27 mouse cellular contexts compared by ENCODE assay signal in genomic region chr10:108657669-108658068, GRCm38 (mm10). TPM values are rescaled to one million over a fixed set of nuclear protein-coding genes. Genes with fewer than 3 reads are reported as not detected.
"Had no signal": no experiment of that assay in that cellular context is flagged by ENCODE, and none has a peak within 500 bp of the region (broad histone marks: within the 10 kb centered on the region; RNA-seq: fewer than 3 reads in every experiment).

No protein-coding gene starts in this region.

- H3K9me3 ChIP-seq: midbrain, embryonic 10.5 days; midbrain, embryonic 12.5 days; midbrain, embryonic 15.5 days; neural tube, embryonic 13.5 days; neural tube, embryonic 15.5 days had no signal

- H3K4me3 ChIP-seq: midbrain, embryonic 10.5 days; midbrain, embryonic 12.5 days; midbrain, embryonic 15.5 days; myocyte; neural tube, embryonic 13.5 days; neural tube, embryonic 15.5 days had no signal

- H3K9ac ChIP-seq: lung, embryonic 14.5 days; midbrain, embryonic 12.5 days; midbrain, embryonic 15.5 days; neural tube, embryonic 13.5 days; neural tube, embryonic 15.5 days had no signal

- H3K27me3 ChIP-seq: midbrain, embryonic 12.5 days; midbrain, embryonic 15.5 days; neural tube, embryonic 13.5 days; neural tube, embryonic 15.5 days had no signal

- H3K4me1 ChIP-seq: midbrain, embryonic 10.5 days; midbrain, embryonic 12.5 days; midbrain, embryonic 15.5 days; neural tube, embryonic 15.5 days had no signal

- H3K4me2 ChIP-seq: lung, embryonic 14.5 days; midbrain, embryonic 12.5 days; midbrain, embryonic 15.5 days; neural tube, embryonic 13.5 days; neural tube, embryonic 15.5 days had no signal

- DNase-seq: lung, adult 18-20 months; lung, postnatal 10 days; lung, postnatal 4 days; retina, postnatal 1 day; right cerebral cortex, adult 18-20 months; right cerebral cortex, postnatal 25 days; right cerebral cortex, postnatal 4 days; spleen, adult 18-20 months; thymus, adult 18-20 months; thymus, postnatal 14 days; thymus, postnatal 36 days had no signal

- H3K27ac ChIP-seq: midbrain, embryonic 10.5 days; midbrain, embryonic 12.5 days; midbrain, embryonic 15.5 days; neural tube, embryonic 13.5 days; neural tube, embryonic 15.5 days had no signal

- H3K36me3 ChIP-seq: midbrain, embryonic 10.5 days; midbrain, embryonic 12.5 days; midbrain, embryonic 15.5 days; neural tube, embryonic 13.5 days; neural tube, embryonic 15.5 days had no signal

RNA-seq across cellular contexts. Expression of gene Gm5136, which starts 42.3 kb away (rescaled TPM):
- total RNA-seq: megakaryocyte, adult 5-6 weeks; megakaryocyte-erythroid progenitor cell, adult 5-6 weeks had no signal
- polyA plus RNA-seq: liver, embryonic 16.5 days; lung, embryonic 14.5 days; lung, embryonic 16.5 days; midbrain, embryonic 10.5 days; midbrain, embryonic 12.5 days; myocyte; neural tube, embryonic 11.5 days; small intestine, adult 2 months; stomach, embryonic 14.5 days; stomach, embryonic 16.5 days; thymus, postnatal 0 days had no signal
